Mouse (Mus musculus) ZHBTc4 (cell line): ENCODE measurements around the gene Gbe1.

ENCODE experiments used
- DNase-seq: peaks from one replicate; pipeline ENCODE4 v3.0.0-alpha.2; 2011; ENCODE audit warnings: low read depth, low spot score

Gene Gbe1

GRCm38 (mm10) chr16:70313886-70314577, at the start of gene Gbe1:
Gene Gbe1 (plus strand): TSS chr16:70313949.
- peak; percentile 93 for DNase-seq

DNA sequence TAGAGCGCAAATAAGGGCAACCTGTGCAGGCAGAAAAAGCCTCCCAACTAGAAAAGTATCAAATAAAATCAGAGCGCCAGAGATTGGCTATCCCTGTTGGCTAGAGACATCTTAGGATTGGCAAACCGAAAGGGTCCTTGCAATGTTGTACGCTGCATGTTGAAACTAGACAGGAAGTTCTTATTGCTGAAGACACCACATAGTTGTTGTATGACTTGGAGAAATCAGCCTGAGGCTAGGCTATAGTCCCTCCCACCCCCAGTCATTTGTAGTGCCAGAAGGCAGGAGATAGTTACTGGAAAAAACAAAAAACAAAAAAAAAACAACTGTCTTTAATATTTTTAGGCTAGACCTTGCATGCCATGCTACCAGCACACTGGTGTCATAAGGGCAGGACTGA, 3.1 kb upstream of the Gbe1 start:
- DNase-seq, result no peak

DNA sequence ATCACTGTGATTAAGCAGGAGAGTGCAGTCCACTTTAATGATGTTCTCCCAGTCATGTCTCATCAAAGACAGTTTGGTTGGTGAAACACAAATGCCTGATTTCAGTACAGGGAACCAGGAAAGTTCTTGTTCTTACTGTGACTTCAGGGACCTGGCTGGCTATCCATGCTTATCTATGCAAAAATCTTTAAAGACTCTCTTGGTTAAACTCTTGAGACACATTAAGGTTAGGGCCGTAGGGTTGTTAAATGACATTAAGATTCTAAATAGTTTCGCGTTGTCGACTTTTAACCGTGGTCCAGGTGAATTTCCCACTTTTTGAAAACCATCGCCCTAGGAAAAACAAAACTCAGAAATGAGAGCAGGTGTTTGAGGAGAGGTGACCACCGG, 258 bp upstream of the Gbe1 start:
- DNase-seq, result no peak

DNA sequence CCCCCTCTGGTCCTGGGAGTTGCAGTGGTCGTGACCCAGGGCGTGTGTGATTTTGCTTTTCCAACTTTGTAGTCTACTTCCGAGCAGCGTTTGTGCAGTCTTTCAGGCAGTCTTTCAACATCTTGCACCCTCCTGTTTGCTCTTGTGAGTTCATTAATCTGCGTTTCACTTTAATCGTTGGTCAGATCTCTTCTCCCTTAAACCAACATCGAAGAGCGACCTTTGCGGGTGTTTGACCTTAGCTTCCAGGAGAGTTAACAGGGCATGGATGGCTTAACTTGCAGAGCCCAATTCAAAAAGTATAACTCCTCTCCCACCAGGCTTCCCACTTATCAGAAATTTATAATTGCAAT, 805 bp downstream of the Gbe1 start:
- no peak for DNase-seq

DNA sequence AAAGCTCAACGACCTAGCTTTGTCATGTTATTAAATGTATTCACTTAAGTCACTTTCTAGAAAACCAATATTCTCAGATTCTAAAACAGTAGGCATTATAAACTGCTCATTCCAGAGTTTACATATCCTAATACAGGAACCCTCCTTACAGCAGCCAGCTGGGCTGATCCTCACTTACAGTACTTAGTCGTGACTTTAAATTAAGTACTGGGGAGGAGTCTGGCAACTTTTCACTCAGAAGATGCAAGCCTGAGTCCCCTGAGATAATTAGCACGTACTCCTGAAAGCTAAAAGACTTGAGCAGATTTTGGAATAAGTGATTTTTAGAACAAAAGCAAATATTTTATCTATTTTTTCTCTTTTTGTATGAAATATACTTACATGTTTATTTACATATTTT, 1.5 kb downstream of the Gbe1 start:
- peak; percentile 7 for DNase-seq

- no peak for DNase-seq
Measured at GRCm38 (mm10) chr16:70315862-70316390, 2.2 kb downstream of the Gbe1 start.

GRCm38 (mm10) chr16:70319388-70319787, 5.6 kb downstream of the Gbe1 start:
- peak; percentile 42 for DNase-seq

- no peak for DNase-seq
Measured at GRCm38 (mm10) chr16:70320612-70321280, 7.0 kb downstream of the Gbe1 start.

DNA sequence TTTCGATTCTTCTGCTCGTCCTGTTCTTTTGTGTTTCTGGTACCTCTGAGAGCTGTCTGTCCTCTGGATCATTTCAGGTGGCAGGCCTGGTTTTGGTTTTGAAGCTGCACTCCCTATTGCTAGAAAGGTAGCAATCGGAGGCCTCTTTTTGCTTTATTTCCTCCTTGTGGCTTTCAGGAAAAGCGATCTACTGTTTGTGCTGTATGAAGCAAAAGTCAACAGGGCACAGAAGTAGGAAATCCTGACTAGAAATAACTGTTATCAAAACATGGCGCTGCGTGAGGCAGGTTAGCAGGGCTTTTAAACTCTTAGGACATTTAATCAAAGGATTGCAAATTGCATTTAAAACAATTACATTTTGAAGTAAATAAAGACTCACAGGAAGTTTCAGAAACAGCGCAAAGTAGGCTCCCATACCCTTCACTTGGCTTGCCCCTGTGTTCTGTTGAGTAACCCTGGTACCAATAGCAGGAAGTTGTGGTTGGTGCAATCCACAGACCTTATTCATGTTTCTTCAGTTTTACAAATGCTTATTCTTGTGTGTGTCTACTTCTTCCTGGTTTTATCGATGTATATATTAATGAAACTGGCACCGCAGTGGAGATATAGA, 12.7 kb downstream of the Gbe1 start:
- no peak for DNase-seq

DNA sequence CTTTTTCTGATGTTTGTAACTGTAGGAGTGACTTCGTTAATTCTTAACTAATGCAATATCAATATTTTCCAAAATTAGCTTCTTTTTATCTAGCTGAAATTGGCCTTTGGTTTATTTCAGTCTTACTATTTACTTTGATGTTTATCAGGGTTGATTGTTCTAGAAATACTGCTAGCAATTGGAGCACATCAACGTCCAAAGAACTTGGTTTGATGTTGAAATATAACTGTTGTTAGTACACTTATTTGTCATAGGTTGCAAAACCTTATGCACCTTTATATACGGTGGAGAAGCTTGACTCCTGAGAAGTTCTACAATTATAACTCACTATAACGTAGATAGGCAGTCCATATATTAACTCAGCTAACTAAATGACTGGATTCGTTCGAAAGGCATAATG, 14.8 kb downstream of the Gbe1 start:
- no peak for DNase-seq

DNA sequence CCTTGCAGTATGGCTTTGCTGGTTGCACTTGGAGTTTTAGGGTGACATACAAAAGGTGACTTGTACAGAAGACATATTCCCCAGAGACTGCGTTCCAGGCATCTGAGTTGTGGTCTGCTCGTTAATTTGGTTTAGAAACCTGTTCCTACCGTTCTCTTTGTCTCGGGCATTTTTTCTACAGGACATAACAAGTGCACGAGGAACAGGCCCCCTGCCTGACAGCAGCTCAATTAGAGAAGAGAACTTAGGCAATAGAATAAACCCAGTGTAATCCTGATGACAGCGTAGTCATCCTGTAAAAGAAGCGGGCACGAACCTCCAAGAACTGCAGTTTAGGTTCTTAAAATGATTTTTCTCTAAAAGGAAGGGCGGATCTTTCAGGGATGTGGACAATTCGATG, 15.3 kb downstream of the Gbe1 start:
- no peak for DNase-seq

- DNase-seq, result no peak
Measured at GRCm38 (mm10) chr16:70329471-70329870, 15.7 kb downstream of the Gbe1 start.

GRCm38 (mm10) chr16:70330007-70330406, 16.3 kb downstream of the Gbe1 start:
- DNase-seq, result no peak

GRCm38 (mm10) chr16:70330626-70331275, 17.0 kb downstream of the Gbe1 start:
- no peak for DNase-seq

- no peak for DNase-seq
Measured at GRCm38 (mm10) chr16:70334812-70335211, 21.1 kb downstream of the Gbe1 start.

- no peak for DNase-seq
Measured at GRCm38 (mm10) chr16:70335472-70335871, 21.7 kb downstream of the Gbe1 start.

- DNase-seq, result no peak
Measured at GRCm38 (mm10) chr16:70337661-70338060, 23.9 kb downstream of the Gbe1 start.

- no peak for DNase-seq
Measured at GRCm38 (mm10) chr16:70344496-70344895, 30.7 kb downstream of the Gbe1 start.

GRCm38 (mm10) chr16:70345607-70346006, 31.9 kb downstream of the Gbe1 start:
- no peak for DNase-seq

GRCm38 (mm10) chr16:70350011-70350410, 36.3 kb downstream of the Gbe1 start:
- DNase-seq, result no peak

- DNase-seq, result no peak
Measured at GRCm38 (mm10) chr16:70351641-70352280, 38.0 kb downstream of the Gbe1 start.

- no peak for DNase-seq
Measured at GRCm38 (mm10) chr16:70352571-70352970, 38.8 kb downstream of the Gbe1 start.
